Mouse (Mus musculus): ENCODE measurements at regions not wholly inside any gene's neighbourhood (a gene's known extent, or its start where the extent isn't known, plus 50 kb on each side); places are given as distances from the start of the nearest gene placed in this dataset.
A peak's percentile ranks its signal among the peaks of the same experiment; 100 is the strongest.
"Not testable (repeated sequence)": the region's sequence is repeated elsewhere in the genome, so short reads cannot be mapped to it uniquely, and the experiment has no call there.

GRCm38 (mm10) chr17:61337094-61337493 lies 1544.0 kb downstream of the Efna5 start:
- no peak for DNase-seq

GRCm38 (mm10) chr17:61325401-61325800 lies 1555.7 kb downstream of the Efna5 start:
- no peak for DNase-seq

GRCm38 (mm10) chr17:61320865-61321264 lies 1560.3 kb downstream of the Efna5 start:
- no peak for DNase-seq

DNA sequence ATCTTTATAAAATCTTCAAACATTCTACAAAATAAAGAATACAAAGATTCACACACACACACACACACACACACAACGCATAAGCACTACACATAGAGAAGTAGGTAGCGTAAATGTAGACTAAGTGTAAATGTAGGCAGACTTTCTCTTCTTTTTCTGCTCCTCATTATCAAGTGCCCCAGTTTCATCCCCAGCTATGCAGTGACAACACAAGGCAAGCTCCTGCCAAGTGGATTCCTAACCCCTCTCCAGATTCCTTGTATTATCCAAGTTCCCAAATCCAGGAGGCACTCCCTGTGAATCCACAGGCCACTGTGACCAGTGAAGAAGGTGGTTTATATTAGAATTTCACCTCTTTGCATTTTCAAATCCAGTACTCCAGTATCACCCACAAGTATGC lies 1567.7 kb downstream of the Efna5 start:
- no peak for DNase-seq

- DNase-seq: no peak
Measured at GRCm38 (mm10) chr17:61311189-61311588, 1569.9 kb downstream of the Efna5 start.

- DNase-seq: no peak
Measured at GRCm38 (mm10) chr17:61303611-61304010, 1577.5 kb downstream of the Efna5 start.

DNA sequence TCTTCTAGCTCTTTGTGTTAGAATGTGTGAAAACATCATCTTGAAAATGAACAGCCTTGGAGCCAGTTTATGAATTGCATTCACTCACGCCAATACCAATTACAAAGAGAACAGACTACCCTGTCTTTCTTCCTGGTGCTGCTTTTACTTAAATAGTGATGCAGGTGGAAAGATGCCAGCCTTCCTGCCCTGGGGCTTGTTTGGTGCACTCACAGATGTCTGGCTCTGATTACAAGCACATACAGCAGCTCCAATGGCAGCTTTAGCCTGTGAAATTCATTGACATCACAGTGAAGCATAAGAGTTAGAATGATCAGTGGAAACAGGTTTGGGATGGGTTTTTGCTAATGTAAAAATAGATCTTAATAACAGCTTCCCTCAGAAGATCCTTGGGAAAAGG lies 1579.1 kb downstream of the Efna5 start:
- peak; percentile 32 to 51 for DNase-seq

DNA sequence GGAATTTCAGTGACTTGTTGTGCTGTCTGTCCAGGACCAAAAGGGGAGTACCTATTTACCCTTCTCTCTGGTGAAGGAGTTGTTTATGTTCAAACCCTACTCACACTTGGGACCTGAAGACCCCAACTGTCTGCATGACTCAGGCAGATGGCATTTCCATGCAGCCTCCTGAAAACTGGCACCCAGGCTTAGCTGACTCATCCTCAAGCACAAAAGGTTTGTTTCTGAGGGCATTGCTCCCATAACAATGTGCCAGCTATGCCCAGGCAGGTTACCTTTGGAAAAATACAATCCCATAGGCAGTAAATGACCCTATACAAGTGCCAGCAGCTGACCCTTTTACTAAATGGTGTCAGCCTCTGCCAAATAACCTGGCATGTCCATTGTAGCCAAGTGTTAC lies 1579.9 kb downstream of the Efna5 start:
- DNase-seq: no peak

- DNase-seq: no peak
Measured at GRCm38 (mm10) chr17:61291129-61291528, 1590.0 kb downstream of the Efna5 start.

DNA sequence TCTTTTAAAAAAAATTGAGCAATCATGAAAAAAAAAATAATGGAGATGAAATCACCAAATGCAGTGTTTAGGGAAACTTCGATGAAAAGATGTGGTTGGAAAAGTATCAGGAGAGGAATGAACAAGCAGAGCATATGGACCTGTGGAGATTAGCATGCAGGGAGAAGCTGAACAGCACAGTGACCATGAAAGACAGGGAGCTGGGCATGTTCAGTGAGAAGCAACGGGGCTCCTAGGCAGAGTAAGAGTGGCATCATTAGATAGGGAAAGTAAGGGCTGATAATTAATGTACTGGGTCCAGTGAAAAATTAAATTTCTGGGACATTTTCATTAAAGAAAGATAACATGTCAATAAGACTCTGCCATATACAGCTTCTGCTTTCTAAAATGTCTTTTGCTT lies 1592.5 kb downstream of the Efna5 start:
- DNase-seq: no peak

- no peak for DNase-seq
Measured at GRCm38 (mm10) chr17:61273631-61274030, 1607.5 kb downstream of the Efna5 start.

DNA sequence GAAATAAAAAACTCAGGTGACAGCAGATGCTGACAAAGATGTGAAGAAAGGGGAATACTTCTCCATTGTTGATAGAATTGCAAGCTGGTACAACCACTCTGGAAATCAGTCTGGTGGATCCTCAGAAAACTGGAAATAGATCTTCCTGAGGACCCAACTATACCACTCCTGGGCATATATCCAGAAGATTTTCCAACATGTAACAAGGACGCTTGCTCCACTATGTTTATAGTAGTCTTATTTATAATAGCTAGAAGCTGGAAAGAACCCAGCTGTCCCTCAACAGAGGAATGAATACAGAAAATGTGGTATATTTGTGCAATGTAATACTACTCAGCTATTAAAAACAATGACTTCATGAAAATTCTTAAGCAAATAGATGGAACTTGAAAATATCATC lies 1624.6 kb downstream of the Efna5 start:
- not testable (repeated sequence) for DNase-seq

- no peak for DNase-seq
Measured at GRCm38 (mm10) chr17:61248411-61248810, 1632.7 kb downstream of the Efna5 start.

GRCm38 (mm10) chr17:61217198-61217722 lies 1663.9 kb downstream of the Efna5 start:
- no peak for DNase-seq

DNA sequence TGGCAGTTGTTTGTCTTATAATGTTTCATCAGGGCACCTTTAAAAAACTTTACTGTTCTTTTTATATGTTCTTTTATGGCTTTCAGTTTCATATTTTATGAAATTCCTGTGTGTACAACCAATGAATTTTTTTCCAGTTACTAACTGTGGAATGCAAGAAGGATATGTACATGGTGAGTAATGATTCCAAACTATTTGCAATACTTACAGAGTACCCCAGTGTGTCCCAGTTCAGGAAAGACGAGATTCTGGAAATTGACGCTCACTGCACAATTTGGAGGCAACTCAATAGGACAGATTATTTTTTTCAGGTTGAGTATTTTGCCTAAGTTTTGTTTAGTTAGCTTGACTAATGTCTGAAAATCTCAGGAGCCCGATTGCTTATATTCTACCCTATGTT lies 1676.8 kb downstream of the Efna5 start:
- no peak for DNase-seq

DNA sequence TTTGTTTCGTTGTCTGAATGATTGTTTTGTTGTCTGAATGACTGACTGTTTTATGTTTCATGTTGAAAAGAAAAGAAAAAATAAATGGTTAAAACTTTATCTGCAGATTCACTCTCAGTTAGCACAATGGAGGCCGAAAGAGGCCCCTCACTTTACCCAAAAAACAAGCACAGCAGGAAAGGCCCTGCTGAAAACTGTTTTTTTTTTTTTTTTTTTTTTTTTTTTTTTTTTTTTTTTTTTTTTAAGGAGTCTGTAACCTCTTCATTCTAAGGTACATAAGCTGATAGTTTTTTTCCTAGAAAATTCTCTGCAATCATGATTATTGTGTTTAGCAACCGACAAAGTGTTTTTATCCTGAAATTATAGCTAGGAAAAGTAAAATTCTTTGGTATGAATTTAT lies 1693.2 kb downstream of the Efna5 start:
- not testable (repeated sequence) for DNase-seq

DNA sequence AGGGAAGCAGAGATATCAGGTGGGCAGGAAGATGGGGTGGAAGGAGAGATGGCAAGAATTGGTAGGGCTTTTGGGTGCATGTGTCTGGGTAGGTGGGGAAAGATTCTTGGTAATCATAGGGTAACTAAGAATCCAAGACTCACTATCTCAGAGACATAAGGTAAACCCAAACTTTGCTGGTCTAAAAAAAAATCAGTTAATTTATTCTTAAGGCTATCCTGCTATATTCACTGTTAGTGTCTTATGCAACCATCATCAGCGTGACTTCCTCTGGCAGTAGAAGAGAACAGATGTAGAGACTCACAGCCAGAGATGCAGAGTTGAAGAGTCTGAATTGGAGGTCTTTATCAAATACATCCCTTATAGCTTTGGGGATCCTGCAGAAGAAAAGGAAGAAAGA lies 1704.5 kb downstream of the Efna5 start:
- DNase-seq: no peak

GRCm38 (mm10) chr17:61159437-61159836 lies 1721.7 kb downstream of the Efna5 start:
- DNase-seq: no peak

GRCm38 (mm10) chr17:61137006-61137405 lies 1744.1 kb downstream of the Efna5 start:
- DNase-seq: no peak

DNA sequence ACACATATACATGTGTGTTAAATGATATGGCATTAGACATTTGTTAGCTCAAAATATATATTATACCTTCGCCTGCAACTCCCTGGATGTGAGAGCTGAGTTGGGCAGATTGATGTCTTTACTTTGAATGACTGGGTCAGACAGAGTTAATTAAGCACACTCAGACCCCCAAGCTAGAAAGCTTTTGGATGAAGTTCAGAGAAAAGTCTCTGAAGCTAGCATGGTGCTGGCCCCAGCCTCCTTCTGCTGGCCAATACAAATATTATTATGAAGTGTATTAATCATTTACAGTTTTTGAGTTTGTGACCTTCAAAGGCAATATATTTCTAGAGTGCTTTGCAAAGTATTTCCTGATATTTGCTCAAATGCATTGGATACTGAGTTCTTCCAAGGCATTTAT lies 1753.3 kb downstream of the Efna5 start:
- peak in 1 of 2 experiments; percentile 4 for DNase-seq

GRCm38 (mm10) chr17:61106302-61106701 lies 1774.8 kb downstream of the Efna5 start:
- DNase-seq: no peak

DNA sequence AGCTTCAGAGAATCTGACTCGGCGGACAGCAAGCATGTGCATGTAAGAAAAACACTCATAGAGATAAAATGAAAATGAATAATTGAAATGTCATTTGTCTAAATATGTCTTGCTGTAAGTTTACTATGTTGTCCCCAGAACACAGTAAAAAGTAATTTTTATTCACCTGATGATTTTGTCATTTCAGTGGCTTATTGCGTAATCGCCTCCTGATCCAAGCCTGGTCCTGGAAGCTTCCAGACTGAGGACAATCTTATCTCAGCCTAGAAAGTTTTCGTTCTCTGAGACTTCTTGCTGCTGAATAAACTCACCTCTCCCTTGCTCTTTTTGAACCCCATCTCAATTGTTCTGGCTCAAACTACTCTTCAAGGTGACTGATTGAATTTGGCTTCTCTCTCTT lies 1820.7 kb downstream of the Efna5 start:
- no peak for DNase-seq

DNA sequence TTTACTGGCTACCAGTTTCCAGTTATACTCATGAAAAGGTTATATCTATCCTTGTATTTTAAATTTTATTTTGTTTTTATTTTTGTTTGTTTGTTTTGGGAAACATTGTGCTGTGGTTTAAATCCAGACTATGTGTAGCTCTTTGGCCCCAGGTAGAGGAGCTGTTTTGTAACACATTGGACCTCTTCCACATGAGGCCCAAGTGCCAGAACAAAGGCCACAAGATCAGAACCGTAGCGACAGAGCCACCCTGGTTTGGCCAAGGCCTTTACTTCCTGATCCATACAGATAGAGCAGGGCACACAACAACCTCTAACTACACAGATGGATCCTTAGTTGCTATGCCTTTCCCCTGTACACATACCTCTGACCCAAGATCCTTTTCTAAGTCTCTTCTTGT lies 1822.6 kb downstream of the Efna5 start:
- no peak for DNase-seq

DNA sequence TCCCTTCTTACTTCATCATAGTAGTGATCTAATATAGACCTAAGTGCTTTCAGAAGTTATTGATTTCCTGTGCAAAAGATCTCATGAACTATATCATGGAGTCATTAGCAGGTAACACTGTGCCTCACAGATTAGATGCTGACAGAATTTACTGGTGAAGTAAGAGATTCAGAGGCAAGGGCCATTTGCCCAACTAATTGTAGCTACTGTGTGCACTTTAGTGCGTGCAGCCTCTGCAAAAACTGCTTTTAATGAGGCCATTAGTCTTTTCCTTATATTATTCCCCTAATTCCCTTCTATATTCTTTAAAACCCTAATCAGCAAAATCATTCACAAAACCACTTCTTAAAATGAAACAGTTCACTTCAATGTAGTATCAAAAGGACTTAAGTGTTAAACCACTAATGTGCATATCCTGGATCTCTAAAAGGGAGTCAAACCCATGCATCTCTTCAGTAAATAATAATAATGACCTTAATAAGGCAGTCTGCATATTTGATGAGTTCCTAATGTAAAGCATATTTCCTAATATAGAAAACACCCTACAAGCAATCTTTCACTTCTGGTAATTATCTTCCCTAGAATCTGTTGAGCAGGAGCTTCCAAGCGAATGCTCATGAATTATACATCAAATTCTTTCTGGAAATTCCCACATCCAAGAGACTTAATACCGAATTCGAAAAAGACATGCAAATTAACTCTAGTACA lies 1847.4 kb downstream of the Efna5 start:
- no peak for DNase-seq

GRCm38 (mm10) chr17:61018647-61019046 lies 1862.5 kb downstream of the Efna5 start:
- no peak for DNase-seq

Data from kidney, postnatal 4 days (tissue).